Mouse (Mus musculus) kidney, postnatal 36 days (tissue): Measurements from ENCODE around the gene Pgbd5.
"Not testable (repeated sequence)": the region's sequence is repeated elsewhere in the genome, so short reads cannot be mapped to it uniquely, and the experiment has no call there.

Experiments
- DNase-seq, 2 experiments: peaks; one replicate each; pipeline ENCODE4 v3.0.0; 2021 to 2022; ENCODE audit warnings: mixed read lengths in 2 of 2

Gene Pgbd5

DNA sequence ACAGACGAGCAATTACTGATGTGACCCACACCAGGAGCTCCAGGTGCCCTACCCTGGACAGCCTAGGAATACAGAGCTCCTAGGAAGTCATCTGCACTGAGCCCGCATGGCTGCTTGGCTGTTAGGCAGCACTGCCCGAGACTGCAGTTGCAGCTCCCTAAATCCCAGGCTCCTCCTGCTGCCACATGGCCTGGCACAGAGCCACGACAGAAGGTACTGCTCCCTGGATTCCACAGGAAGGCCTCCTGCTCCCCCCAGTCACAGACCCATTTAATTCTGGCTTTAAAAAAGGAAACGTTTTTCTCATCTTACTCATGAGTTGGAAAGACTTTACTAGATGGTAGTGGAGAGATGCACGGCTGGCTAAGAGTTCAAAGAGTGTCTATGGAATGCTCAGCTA, 10.0 kb downstream of the Pgbd5 start:
- DNase-seq = peak in 1 of 2 experiments; percentile 12

DNA sequence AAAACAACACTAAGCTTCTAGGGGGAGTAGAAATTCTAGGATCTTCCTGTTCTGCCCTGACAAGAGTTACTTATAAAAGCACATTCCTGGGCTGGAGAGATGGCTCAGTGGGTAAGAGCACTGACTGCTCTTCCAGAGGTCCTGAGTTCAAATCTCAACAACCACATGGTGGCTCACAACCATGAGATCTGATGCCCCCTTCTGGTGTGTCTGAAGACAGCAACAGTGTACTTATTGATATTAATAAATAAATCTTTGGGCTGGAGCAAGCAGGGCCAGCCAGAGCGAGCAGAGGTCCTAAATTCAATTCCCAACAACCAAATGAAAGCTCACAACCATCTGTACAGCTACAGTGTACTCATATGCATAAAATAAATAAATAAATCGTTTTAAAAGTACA, 10.7 kb downstream of the Pgbd5 start:
- not testable (repeated sequence) for DNase-seq

DNA sequence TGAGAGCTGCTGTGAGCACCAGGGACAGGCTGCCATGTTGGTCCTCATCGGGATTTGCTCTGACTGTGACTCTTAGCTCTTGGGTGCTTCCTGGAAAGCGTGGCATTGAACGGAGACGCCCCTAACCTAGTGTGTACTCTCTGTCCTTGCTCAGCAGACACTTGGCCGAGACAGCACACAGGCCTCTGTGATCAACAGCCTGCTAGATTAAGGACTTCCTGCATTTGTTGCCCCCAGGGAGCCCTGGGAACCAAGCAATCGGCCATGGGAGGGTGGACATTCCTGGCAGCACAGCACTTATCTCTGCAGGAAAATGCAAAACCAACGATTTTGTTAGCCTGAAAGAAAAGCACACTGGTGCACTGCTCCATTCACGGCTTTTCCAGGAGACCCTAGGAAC, 18.0 kb downstream of the Pgbd5 start:
- DNase-seq = no peak

DNA sequence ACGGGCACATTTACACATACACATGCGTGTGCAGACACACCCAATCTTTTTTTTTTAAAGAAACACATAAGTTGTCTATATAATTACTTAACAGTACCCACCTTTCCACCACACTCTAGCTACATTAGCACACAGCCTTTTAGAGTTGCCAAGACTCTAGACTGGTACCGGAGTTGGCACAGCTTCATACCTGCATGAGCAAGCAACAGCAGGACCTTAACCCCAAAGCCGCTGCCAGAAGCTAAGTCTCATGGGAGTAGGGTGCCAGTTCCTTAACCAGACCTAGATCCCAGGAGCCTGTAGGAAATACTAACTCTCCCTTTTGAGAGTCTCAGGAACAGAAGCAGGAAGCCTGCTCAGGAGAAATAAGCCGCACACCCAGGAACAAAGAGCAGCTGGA, 20.5 kb downstream of the Pgbd5 start:
- peak; percentile 75 to 80 for DNase-seq

DNA sequence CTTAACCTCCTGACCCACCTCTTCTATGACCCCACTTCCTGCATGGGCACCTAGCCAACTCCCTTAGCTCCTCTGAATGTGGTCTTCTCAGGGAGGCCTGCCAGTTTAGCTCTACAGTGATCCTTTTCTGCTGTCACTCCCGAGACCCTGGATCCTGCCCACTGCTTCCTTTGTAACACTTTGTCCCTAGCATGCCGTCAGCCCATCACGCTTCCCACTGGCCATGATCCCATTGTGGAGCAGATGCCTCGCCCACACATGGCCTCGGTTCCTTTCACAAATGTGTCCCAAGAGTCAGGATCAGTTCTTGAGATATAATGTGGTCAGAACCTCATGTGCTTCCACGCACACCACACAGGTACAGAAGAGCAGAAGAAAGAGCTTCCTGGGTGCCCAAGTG, 21.3 kb downstream of the Pgbd5 start:
- DNase-seq = no peak

DNA sequence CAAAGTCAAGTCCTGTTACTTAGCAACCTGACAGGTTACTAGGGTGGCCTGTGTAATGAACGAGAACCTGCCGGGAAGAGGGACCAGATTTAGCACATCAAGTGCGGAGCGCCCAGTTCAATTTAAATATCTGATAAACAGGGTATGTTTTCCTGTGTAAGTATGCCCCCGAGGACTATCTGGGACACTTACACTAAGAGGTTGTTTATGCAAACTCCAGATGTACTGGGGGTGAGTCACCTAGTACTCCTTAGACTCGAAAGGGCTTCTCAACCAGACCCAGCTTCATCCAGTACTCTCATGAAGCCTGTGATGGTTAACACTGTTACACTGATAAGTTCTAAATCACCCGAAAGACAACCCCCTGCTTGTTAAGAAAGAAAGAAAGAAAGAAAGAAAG, 22.8 kb downstream of the Pgbd5 start:
- DNase-seq = no peak

DNA sequence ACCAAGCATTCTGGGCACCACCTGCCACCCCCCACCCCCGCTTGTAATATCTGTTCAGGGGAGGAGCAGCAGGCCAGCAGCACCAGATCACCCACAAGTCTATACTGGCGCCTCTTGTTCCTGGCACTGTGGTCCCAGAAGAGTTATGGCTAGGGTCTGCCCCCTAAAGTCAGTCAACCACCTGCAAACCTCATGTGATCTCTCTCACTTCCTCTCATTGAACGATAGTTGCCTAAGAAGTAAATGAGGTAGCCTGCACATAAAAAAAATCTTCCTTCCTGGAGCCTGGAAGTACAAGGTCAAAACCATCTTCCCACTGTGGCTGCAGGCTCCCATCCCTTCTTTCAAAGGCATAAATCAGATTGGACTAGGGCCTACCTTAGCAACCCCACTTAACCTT, 23.7 kb downstream of the Pgbd5 start:
- DNase-seq = no peak

DNA sequence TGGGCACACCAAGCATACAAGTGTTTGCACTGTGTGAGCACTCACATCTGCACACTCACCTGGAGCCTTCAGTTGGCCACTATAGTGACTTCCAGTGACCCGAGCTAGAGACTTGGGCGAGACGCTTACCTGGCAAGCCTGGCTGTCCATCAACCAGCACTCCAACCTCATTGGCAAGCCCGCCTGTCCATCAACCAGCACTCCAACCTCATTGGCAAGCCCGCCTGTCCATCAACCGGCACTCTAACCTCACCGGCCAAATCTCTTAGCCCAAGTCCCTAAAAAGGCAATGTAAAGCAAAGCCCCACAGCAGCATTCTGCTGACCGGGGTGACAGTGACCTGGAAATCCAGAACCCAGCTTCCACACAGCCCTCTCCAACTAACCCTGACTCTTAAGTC, 24.5 kb downstream of the Pgbd5 start:
- peak in 1 of 2 experiments; percentile 33 for DNase-seq

DNA sequence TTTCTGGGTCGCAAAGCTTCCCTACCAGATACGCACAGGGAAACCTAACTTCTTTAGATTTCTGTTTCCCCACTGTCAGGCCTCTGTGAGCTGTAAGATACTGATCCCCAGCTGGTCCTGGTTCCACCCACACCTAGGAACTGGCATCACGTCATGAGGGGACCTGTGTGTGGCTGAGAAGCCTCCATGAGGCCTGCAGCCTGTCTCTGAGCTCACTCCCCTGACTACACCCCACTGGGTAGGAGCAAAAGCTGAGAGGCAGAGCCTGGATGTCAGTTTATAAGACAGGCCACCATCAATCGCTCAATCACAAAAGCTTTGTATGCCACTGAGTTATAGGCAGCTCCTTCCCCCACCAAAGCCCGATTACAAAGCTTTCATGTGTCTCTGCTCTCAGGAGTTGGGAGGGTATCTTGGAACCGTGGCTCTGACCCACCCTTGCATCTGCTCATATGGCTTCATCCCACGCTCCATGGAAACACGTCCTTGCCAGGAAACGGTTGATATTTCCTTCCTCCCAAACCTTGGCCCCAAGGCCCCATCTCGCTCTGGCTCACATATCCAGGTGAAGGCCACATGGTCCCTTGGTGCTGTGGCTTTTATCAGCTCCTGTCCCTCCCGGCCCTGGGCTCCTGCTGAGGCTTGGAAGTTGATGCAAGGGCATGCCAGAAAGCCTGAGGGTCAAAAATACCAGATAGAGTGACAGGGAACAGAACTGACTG, 26.1 kb downstream of the Pgbd5 start:
- no peak for DNase-seq

DNA sequence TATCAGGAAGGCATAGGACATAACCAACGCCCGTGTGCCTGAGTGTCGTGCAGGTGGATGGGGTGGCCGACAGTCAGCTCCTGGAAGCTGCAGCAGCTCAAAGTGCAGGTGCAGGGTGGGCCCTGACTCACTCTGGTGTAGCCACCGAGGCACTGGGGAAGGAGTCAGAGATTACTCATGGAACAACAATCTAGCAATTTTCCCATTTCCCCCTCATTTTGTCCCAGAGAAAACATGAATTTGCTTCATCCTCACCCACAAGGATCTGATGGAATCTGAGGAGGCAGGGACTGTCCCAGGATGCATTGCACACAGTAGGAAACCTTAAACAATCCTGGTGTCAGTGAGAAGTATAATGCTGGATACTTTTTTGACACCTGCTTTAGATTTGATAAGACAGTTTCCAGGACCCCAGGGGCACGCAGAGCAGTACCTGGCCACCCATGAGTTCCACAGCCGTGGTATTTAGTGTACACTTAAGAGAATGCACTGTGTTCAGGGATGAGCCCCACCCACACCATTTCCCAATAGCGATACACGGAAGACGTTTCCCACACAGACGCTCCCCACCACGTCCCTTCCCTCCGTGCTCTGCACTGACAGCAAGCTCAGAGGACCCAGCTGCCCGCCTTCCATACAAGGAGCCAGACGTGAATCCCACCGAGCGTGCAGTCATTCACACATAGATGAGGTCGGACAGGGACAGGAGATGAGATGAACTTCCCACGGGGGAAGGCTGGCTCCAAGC, 26.8 kb downstream of the Pgbd5 start:
- DNase-seq = no peak

DNA sequence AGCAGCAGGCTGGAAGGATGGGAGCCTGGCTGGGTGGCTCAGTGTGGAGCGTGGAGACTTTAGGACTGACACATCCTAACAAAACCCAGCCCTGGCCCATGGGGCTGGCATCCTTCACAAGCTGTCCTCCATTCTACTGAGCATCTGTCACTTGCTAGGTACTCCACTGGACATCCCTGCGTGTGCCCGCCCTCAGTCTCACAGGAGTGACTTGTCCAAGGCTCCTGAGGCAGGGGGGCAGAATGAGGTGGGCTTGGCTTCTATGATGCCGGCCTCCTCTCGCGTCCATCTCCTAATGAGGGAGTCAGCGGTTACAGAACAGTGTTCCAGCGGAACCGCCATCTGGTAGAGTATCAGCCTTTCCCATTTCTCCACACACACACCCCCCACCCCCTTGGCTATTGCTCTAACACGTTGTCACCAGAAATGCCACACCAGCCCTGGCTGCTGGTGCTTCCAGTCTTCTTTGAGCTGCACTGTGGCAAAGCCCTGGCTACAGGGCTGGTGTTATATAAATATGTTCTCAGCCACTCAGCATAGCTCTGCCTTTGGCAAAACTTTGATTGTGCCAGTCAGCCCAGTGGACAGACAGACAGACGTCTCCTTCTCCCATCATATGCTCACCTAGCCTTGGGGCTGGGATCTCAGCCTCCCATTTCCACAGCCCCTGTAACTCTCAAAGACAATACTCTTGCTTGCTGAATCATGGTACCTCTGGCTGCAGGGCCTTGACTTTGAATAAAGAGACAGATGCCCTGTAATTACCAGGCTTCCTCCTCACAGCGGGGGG, 34.8 kb downstream of the Pgbd5 start:
- DNase-seq = no peak

DNA sequence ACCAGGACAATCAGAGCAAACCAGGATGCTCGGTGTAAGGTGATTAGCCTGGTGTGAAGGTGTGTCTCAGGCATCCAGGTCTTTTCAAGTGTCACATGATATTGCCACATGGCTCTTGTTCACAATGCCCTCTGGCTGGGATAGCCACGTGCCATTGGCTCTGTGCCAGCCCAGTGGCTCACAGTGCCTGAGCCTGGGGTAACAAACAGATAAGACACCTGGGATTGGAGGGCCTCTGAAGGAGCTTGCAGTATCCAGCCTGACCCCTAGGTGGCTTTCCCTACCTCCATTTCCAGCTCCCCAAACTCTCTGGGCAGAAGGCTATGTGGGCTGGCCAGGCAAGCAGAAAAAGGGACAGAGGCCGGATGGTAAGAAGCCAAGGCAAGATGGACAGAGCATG, 35.6 kb downstream of the Pgbd5 start:
- peak; percentile 42 to 73 for DNase-seq

DNA sequence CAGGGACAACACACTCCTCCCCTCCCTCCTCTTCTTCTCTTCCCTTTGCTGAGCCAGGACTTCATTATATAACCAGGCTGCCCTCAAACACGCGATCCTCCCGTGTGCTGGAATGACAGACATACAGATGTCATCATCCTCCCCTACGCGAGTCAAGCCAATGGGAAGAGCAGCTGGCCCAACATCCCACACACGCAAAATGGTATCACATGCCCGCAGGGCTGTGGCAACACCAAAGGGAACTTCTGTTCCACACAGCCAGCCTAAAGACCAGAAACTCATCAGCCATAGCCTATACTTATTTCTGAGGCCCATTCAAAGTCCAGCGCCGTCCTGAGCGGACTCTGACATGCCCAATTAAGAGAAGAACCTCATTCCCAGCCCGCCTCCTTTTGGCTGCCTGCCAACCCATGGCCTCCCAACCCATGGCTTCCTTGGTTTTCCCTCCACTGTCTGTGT, 40.0 kb downstream of the Pgbd5 start:
- peak; percentile 26 to 61 for DNase-seq

DNA sequence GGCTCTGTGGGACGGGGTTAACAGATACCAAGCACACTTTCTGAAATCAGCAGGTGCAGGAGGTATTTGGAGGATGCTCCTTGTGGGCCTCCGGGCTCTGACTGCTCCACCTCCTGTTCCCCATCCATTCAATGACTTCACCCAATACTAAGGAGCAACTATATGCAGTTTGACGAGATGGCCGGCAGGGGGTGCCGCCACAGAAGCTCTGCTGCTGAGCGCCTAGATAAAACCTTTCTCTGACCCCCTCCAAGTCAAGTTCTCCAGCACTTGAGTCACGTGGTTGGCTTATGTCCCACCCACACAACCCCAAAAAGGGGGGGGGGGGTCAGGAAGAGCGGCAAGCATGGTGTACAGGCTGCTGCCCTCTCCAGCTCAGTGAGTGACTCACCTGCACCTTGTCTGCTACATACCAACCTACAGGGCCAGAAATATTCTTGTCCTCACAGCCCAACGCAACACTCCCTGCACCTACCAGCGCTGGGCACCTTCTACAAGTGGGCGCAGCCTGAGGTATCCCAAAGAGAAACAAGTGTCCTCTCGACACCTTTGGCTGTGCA, 40.5 kb downstream of the Pgbd5 start:
- peak; percentile 6 to 70 for DNase-seq

DNA sequence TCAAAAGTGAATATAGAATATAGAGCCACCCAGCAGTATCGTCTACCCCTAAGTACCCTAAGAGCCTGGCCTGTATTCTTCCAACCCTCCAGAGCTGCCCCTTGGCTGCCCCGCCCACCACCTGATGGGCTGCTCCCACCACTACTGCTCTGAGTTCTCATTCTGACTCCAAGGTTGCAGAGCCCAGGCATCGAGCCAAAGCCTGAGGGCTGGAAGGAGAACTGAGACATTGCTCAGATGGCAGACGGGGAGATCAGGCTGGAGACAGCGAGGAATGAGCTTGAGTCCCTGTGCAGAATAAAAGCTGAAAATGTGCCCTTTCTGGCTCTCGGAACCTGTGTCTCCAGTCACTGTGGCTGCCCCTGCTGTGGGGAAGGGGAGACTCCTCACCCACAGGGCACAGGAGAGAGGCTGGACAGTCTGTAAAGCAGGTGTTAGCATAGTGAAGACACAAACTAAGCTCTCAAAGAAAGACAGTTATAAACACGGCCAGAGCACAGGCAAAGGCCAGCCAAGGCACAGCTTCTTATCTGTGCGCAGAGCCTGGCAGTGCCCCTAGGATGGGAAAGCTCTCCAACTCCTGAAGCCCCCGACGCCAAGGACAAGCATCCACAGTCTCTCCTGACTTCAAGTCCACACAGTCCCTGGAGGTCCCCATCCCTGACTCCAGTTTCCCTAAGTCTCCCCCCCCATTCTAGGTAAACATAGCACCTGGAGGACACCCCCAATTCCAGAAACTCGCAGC, 42.0 kb downstream of the Pgbd5 start:
- DNase-seq = no peak

DNA sequence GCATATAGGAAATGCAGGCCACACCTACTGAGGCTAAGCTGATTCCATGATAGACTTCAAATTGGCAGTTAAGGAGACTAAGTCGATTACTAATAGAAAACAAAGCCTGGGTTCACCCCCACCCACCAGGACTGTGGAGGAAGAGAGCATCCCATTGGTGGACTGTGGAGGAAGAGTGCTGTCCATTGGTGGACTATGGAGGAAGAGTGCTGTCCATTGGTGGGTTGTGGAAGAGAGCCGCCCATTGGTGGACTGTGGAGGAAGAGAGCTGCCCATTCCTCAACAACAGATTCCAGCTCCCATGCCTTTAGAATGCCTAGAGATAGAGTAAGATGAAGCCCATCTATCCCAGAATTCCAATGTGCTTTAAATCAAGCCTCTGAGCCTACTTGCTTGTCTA, 42.9 kb downstream of the Pgbd5 start:
- no peak for DNase-seq

DNA sequence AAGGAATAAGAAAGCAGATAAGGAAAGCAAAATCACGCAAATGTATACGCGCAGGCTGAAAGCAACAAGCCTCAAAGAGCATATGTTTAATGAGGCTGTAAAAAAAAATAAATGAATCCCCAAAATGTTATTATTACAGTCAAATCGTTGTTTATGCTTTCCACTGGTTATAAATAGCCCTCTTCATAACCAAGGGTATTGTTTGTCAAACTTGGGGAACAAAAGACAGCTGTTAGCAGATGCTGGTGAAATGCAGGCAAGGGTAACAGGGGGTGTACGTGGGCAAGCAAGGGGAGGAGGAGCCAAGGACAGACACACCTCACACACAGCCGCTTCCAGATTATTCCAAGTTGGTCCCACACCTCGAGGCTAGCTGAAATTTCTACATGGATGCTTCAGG, 44.1 kb downstream of the Pgbd5 start:
- no peak for DNase-seq

DNA sequence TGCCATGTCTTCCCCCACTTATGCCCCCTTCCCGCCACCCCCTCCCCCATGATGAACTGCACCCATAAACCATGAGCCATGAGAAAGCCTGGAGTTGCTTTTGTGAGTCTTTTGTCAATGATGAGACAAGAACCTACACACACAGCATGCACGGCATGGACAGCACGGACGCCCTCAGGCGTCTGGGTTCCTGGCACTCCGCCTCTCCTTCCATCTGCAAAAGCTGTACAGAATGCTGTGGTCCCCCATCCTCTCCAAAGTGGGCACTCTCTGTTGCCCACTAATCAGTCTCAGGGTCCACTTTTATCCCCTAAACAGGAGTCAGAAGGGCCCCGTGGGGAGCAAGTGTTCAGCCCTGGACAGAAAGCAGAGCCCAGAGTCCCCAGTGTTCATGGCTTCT, 44.5 kb downstream of the Pgbd5 start:
- DNase-seq = no peak

DNA sequence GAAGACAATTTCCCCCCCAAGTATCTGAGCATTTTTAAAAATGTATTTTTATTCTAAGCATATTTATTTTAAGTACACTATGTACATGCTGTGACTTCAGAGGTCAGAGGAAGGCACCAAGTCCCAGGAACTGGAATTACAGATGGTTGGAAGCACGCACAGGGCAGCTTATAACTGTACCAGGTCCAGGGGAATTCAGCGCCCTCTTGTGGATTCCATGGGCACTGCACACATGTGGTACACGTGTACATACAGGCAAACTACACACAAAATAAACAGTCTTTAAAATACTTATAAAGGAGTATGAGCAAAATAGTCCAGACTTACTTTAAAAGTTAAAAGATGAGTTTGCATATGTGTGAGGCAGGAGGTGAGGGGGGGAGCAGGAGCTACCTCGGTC, 45.5 kb downstream of the Pgbd5 start:
- peak in 1 of 2 experiments; percentile 12 for DNase-seq

DNA sequence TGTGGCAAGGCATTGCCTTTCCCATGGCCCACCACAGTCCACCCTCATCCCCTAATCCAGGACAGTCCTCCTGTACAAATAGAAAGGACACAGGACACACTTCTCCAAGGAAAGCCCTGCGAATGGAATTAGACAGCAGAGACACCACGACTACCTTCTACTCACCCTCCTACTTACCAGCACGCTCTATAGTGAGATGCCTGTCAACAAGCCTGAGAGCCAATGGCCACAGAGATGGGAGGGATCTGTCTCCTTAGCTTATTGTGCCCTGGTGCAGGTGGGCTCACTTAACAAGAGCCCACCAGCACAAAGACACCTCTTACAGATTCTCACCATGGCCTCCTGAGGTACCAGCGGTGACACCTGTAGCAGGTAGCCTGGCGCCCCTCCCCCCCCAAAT, 46.4 kb downstream of the Pgbd5 start:
- DNase-seq = no peak

DNA sequence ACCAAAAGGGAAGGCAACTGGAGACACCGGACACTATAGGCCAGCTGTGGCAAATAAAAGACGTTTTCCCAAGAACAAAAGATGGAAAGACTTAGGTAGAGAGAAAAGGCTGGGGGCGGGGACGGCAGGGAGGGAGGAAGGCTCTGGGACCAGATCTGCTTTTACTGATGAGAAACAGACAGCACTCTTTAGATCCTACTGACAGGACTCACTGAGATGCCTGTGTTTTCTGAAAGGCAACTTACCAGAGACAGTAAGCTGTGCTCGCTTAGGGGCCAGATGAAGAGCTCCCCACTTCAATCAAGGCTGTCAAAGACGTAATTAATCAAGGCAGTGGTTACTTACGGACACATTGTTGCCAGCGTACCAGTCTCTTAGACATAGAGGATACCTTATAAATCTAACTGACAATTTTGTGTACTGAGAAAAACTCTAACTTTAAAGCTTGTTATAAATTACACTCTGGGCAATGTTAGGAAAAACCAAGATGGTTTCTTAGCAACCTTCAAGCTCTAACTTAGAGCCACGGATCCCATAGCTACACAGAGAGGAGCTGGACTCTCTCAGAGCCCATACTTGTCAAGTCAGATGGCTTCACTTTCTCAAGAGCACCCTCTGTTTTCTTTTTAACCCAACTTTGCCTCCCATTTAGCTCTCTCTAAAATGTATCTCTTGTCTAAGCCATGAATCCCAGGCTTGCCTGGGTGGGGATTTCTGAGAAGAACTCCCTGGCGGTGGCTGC, 47.0 kb downstream of the Pgbd5 start:
- DNase-seq = no peak

DNA sequence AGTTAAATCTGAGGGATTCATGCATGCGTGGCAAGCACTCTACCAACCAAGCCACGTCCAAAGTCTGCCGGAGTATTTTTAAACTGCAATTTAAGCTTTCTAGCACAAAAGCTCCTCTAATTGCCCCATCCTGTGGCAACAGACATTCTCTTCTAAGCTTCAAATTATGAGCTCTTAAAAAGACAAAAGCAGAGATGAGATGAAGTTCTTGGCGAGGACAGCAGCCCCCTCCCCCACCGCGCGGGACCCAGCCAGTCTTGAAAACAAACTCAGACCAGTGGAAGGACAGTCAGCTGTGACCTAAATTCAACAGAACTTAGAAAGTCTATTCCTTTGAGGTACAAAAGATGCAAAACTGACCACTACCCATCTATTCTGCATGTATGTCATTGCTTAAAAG, 48.3 kb downstream of the Pgbd5 start:
- DNase-seq = no peak
